Mouse (Mus musculus): ENCODE measurements at regions not wholly inside any gene's neighbourhood (a gene's known extent, or its start where the extent isn't known, plus 50 kb on each side); places are given as distances from the start of the nearest gene placed in this dataset.

GRCm38 (mm10) chr1:91678789-91679188 lies 122.5 kb upstream of the Twist2 start:
- DNase-seq = no peak

GRCm38 (mm10) chr1:91685031-91685430 lies 116.2 kb upstream of the Twist2 start:
- DNase-seq = no peak

DNA sequence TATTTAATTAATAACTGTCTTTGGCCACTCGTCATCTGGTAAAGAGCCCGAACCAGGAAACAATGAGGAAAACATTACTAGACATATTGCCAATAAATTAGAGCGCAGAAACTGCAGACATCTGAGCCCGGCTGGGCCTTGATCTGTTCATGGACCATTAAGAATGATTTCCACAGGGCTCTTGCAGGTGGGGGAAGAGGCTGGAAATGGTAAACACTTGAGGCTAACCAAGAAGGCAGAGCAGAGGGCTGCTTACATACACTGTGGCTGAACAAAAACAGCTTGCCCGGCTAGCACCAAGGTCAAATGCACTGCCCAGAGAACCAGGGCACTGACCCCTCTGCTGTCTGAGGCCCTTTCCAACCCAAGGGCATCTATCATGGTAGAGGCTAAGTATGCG lies 115.5 kb upstream of the Twist2 start:
- DNase-seq = no peak

DNA sequence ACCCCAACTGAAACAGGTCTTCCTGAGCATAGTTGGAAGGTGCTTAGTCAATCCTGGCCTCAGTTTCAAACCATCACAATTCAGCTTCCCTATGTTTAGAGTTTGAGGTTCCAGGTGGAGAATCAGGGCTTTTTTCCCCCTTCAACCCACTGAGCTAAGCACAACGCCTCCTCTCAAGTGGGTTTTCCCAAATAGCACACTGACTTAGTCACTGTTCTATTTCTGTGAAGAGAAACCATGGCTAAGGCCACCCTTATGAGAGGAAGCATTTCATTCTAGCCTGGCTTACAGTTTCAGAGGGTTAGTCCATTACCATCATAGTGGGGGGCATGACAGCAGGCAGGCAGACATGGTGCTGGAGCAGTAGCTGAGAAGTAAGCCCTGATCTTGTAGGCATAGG lies 109.7 kb upstream of the Twist2 start:
- DNase-seq = no peak

DNA sequence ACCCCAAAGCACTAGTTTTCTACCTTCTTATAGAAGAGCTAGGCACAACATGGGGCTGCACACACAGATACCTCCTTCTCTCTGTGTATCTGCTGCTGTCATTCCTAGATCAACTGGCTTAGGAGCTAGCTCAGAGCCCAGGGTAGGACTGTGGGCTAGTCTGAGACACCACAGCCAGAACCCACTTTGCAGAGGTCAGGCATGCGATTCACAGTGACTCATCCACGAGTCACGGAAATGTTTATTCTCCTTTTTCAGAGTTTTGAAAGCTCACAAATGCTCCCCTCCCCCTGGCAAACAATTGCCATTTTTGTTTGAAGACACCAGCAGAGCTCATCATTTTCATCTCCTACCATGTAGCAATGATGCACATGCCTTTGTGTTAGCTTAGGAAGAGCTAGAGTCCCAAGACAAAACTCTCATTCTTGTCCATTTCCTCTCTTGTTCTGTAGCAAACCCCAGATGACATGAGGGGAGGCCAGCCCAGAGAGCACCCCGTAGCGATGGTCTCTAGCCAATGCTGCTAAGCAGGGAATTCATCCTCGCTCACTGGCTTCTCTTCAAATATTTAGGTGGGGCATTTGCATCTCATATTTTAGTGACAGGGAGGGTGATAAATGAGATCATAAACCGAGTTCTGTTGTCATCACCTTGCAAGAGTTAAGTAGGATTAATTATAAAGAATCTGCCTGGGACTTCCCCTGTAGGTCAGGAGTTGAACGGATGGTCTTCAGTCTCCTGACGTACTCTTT lies 108.4 kb upstream of the Twist2 start:
- no peak for DNase-seq

DNA sequence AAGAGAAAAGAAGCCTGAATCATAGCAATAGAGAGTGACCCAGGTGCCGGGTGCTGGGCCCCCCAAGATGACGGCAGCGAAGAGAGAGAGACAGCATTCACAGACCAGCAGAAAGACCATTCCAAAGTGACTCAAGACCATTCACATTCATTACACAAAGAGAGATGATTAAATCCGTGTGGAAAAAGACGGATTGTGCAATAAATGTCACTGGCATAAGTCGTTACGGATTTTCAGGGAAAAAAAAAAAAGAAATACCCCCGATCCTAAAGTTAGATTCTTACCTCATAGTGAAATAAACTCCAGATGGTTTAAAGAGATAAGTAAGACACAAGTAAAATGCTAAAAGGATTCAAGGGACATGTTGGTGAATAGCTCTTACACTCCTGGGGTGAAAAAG lies 104.2 kb upstream of the Twist2 start:
- DNase-seq = no peak

DNA sequence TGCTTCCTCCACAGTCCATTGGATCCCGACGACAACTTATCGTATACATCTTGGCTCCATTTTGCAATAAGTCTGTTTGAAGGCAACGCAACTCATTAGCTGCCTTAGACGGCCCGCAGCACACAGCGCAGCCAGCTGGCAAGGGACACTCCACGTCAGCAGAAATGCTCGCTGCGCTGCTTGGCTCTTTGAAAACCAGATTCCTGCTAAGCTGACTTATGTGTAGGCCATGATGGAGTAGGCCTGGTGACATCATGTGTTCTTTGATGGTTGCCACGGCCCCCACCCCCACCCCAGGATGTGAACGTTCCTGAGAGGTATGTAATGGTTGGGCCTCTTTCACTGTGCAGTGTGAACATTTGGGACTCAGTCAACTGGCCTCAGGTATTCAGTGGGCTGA lies 99.8 kb upstream of the Twist2 start:
- DNase-seq = no peak

DNA sequence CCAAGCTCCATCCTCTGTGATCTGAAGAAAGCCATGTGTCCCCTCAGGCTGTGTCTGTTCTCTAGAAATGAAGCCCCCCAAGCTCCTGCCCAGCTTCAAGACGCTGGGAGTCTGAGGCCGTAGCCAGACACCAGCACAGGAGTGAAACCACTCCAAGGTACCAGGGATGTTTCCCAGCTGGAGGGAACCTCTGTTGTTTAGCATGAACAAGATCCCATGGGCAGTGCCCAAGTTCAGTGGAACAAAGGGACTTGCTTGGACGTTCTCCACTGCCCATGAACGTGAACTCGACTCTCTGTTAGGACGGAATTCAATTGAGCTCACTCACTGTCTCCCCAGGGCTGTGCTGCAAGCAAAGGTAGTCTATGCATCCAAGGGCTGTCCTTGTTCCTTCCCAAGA lies 99.2 kb upstream of the Twist2 start:
- DNase-seq = no peak

- DNase-seq = no peak
Measured at GRCm38 (mm10) chr1:91702737-91703136, 98.5 kb upstream of the Twist2 start.

DNA sequence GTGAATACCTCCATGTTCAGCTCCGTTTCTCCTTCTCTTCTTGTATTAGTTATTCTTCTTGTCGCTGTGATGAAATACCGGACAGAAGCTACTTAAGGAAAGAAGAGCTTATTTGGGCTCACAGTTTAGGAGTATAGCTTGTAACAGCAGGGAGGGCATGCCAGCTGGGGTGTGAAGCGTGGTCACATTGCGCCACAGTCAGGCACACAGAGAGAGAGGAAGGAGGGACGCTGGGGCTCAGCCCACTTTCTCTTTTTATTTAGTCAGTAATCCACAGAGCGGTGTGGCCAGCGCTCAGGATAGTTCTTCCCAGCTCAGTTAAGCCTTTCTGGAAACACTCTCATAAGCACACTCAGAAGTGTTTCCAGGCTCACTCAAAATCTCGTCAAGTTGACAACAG lies 95.8 kb upstream of the Twist2 start:
- no peak for DNase-seq

DNA sequence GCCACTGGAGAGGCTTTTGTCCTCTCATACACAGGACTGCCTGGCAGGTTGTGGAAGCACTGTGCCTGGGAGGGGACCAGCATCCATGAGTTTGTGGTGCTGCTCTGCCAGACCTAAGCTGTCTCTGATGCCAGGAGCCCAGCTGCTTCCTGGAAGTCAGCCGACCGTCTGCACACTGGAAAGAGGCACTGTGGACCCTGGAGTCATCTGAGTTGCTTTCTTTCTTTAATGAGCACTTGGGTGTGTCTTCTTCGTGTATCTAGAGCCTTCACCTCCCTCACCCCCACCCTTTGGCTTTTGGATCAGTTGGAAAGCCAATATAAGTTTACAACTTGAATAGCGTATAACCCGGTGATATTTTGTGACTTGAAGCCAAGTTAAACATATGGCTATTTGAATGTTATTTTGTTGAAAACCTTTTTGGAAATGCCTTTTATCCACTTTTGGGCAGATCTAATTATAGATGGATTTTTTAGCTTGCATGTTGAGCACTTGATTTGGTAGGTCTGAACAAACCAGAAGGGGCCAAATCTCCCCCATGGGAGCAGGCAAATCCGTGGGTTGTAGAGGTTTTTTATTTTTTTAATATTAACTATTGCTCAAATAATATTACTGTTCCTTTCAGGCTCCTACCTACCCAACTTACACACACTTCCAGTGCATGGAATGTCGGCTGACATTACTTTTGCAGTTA lies 92.6 kb upstream of the Twist2 start:
- DNase-seq = no peak

GRCm38 (mm10) chr1:91709244-91709600 lies 92.0 kb upstream of the Twist2 start:
- no peak for DNase-seq

DNA sequence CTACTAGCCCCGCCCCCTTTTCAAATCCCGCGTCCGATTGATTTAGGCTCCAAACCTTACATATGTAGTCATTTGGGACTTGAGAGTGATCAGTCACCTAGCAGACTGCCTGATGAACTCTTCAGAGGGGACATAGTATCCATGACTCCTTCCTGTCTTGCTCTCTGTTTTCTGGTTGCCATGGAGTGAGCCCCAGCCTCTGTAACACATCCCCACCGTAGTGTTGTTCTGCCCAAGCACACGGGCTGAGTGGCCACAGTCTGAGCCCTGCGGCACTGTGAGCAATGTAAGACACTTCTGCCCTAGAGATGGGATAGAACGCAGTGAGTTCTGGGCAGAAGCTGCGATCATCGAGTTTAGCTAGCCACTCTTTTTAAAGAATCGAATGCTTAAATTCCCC lies 88.1 kb upstream of the Twist2 start:
- DNase-seq = no peak

DNA sequence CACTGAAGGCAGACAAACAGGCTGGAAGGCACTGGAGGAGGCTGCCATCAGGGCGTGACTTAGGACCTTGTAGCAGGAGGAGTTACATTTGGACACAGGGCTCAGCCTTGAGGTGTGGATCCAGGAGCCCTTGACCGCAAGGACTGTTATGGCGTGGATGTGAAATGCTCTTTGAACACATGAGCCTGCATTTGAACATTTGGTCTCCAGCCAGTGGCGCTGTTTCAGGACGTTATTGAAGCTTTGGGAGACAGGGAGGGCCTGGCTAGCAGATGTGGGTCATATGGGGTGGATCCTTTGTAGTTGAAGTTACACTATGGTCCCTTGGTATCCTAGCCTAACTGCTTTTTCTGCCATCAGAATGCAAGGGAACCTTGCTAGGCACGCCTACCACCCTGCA lies 87.0 kb upstream of the Twist2 start:
- DNase-seq = no peak

DNA sequence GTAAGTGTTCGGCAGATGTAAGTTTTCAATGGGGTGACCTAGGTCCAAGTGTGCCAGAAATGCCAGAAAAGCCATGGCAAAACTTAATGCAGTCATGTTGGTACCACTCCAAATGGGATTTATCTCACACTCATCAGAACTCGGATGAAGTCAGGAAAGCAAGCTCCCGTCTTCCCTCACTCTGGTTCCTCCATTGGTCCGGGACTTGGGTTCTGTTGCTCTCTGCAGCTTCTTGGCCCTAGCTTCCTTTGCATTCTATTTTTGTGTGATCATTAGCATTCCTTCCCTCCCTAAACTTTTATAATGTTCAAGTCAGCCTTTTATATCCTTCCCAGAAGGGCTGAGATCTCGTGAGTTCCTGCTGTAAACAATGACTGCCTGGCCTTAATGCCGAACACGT lies 85.9 kb upstream of the Twist2 start:
- no peak for DNase-seq

GRCm38 (mm10) chr1:91715791-91716190 lies 85.5 kb upstream of the Twist2 start:
- DNase-seq = no peak

GRCm38 (mm10) chr1:91716836-91717235 lies 84.4 kb upstream of the Twist2 start:
- no peak for DNase-seq

- DNase-seq = no peak
Measured at GRCm38 (mm10) chr1:91717961-91718360, 83.3 kb upstream of the Twist2 start.

- DNase-seq = no peak
Measured at GRCm38 (mm10) chr1:91729246-91729645, 72.0 kb upstream of the Twist2 start.

DNA sequence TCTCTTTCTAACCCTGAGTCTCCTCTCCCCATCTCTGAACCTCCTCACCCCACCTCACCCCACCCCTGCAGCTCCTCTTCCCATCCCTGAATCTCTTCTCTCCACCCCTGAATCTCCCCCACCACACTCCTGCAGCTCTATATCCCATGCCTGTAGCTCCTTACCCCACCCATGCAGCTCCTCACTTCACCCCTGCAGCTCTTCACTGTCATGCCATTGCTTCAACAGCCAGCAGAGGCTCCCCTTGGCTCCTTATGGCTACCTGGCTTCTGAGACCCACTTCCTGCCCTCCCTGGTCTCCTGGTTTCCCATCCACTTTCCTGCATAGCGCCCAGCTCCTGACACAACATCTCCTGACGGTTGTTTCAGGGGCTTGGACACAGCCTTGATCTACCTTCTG lies 71.0 kb upstream of the Twist2 start:
- DNase-seq = no peak

DNA sequence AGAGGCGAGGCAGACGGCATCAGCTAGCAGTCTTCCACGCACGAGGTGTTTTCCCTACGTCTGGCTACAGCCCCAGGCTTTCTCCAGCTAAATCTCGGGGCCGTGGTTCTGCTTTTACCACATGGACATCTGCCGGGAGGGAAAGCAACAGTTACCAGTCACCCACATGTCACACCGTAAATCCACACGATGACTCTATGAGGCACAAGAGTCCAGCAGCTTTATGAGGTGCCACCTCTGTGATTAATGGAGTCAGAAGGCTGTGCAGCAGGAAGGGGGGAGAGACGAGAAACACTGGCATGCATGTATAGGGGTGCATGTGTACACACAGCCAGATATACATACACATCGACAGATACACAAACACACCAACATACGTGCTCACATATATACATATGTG lies 69.6 kb upstream of the Twist2 start:
- no peak for DNase-seq

DNA sequence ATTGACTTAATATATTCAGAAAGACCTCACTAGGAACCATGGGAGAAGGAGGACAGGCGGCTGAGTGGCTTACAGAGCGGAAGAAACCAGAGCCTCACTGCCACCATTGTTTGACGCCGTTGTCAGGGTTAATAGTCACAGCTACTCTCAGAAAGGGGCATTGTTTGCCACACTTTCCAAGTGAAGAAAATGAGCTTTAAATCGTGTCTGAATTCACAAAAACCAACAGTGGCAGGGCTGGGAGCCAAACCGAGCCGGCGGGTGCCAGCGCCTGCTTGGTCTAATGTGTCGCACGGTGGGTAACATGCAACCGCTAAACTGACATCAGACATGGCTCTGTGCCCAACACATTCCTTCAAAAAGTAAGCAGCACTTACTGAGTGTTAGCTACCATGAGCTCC lies 68.8 kb upstream of the Twist2 start:
- no peak for DNase-seq

GRCm38 (mm10) chr1:91734731-91735130 lies 66.5 kb upstream of the Twist2 start:
- no peak for DNase-seq

DNA sequence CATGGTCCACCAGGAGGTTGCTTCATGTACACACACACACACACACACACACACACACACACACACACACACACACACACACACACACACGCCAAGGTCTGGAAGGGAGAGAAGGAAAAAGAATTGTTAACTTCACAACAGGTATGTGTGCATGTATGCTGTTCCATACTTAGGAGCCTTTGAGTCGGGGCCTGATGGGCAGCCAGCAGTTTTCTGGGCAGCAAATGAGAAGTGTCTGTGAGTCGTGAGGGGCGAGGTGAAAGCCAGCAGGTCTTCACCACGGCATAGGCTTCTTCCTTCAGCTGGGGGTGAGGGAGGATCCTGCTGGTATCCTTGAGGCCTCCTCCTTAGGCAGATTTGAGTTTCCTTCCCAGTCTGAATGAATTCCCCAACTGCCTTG lies 65.8 kb upstream of the Twist2 start:
- no peak for DNase-seq

DNA sequence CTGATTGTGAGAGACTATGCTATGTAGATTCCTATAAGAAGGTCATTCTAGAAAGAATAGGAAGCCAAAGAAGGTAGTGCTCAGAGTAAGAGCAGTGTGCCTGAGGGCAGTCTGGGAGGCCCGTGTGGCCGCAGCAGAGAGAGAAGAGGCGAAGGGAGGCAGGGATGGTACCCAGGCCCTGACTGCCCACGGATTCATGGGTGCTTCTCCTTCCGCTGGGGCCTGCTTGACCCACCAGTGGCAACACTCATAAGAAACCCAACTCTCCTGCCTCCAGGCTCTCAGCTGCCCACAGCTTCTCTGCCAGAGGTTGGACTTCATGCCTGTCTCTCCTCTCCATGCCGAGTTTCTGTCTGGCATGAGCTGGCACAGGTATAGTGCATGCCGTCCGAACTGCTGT lies 60.6 kb upstream of the Twist2 start:
- DNase-seq = no peak
